Mouse (Mus musculus) cerebellum, adult (tissue): ENCODE results near the gene Flvcr2.
"Not testable (repeated sequence)": the region's sequence is repeated elsewhere in the genome, so short reads cannot be mapped to it uniquely, and the experiment has no call there.

Experiments
- ATAC-seq: cut with Nextera tagmentation; 2 replicates; pipeline ENCODE4 v1.9.2; 2017; ENCODE audit warnings: mild to moderate bottlenecking, moderate library complexity, mixed read lengths; ENCODE audit not compliant: insufficient number of reproducible peaks, low FRiP score, low TSS enrichment

Gene Flvcr2

DNA sequence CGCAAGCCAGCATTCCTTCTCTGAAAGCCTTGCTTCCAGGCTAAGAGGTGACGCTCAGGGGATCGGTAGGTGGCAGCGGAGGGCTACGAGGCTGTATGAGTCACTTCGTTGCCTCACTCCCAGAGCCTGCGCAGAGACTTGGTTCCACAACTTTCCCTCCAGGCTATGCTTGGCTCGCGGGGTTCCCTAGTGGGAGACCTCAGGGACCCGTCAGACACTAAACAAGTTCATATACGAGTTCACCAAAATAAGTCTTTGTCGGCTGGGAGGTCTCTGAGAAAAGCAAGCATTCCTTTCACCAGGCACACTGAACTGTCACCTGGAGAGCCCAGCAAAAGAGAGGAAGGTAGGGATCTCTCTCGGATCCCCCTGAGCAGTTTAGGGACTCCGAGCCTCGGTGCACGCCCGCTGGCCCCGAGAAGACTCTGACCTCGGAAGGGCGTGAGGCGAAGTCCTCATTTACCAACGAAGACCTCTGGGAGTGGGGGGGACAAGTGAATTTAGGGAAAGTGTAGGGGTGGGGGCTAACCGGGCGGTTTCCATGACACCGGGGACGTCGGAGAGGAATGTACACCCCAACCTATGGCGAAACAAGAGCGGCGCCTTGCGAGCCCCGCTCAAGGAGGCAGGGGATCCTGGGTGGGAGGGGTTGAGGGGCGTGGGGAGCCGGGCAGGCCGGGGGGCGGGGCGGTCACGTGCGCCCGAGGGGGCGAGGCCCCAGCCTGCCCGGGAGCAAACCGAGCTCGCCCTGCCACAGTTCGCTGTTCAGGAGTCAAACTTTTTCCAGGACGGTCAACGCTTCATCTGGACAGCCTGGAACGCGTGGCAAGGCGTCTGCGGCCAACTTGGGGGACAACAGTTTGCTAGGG, at the start of gene Flvcr2:
TSS of gene Flvcr2 (plus strand) at position 713 of the 869 bp plus-strand sequence.
- ATAC-seq, result peak; percentile 45; the same call in 1 of the 2 replicates

GRCm38 (mm10) chr12:85698179-85698578, 48.2 kb upstream of the Flvcr2 start:
- ATAC-seq, result not testable (repeated sequence)

- ATAC-seq, result no peak
Measured at GRCm38 (mm10) chr12:85700191-85700841, 46.0 kb upstream of the Flvcr2 start.

GRCm38 (mm10) chr12:85700842-85701223, 45.5 kb upstream of the Flvcr2 start:
- ATAC-seq, result no peak

- ATAC-seq, result no peak
Measured at GRCm38 (mm10) chr12:85702166-85703055, 43.9 kb upstream of the Flvcr2 start.

GRCm38 (mm10) chr12:85703507-85703906, 42.8 kb upstream of the Flvcr2 start:
- no peak for ATAC-seq

DNA sequence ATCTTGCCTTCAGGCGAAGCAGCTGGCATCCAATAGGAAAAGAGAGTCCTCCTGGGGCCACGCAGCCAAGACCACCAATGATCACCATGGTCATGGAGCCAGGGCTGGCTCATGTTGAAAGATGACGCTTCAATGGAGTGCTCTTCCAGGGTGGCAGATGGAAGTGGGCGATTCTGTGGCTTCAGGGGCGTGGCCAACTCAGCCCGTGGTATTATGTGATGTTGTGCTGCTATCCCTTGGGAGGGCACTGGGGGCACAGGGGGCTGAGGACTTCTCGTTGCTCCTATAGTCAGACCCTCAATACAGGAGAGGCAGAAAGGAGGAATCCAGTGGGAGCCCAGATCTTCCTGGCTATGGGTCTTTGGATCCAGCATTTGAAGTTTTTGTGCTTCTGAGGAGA, 41.8 kb upstream of the Flvcr2 start:
- no peak for ATAC-seq

- ATAC-seq, result no peak
Measured at GRCm38 (mm10) chr12:85705002-85705830, 41.1 kb upstream of the Flvcr2 start.

GRCm38 (mm10) chr12:85705831-85706530, 40.4 kb upstream of the Flvcr2 start:
- ATAC-seq, result no peak

DNA sequence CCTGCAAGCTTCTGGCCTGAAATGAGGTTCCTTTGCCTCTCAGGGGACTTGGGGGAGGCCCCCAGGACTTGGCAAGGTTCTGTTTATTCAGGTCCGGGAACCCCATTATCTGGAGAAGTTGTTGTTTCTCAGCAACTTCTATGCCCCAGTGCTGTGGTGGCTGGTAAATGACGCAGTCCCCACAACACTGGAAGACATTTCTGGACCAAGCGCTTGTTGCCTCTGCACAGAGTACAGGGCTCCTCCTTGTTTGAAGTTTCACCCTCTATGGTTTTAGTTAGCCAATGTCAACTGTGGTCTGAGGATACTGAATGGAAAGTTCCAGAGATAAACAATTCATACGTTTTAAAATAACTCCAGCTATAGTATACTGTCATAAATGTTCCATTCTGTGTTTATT, 39.4 kb upstream of the Flvcr2 start:
- no peak for ATAC-seq

DNA sequence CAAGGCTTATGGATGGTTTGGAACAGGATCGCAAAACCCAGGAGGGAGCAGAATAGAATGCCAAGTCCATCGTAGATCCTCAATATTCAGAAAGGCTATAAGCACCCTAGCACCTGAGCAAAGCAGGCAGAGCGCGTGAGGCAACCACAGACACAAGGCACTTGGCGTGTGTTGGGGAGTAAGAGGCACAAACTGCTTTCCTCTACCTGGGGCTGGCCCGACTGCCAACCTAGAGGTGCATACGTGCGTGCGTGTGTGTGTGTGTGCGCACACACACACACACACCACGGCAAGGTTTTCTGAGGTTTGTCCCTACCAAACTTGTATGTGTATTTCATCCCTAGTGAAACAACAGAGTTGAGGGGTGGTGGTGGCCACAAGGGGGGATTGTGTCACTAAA, 38.9 kb upstream of the Flvcr2 start:
- no peak for ATAC-seq

- no peak for ATAC-seq
Measured at GRCm38 (mm10) chr12:85708556-85708955, 37.8 kb upstream of the Flvcr2 start.

DNA sequence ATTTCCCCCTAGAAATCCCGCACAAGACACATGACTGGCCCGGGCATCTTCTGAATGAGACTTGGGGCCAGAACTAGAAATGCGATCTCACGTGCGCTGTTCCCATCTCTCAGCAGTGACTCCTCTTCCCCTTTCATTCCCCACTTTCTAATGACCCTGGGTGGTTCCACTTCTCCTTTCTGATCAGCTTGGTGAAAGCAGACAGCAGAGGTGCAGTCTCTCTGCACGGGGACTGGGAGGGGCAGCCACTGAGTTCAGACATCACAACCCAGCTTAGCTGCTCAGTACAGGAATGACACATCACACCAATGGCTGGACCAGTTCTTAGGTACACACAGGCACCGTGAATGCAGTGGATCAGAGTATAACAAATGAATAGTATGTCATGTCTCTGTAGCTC, 35.6 kb upstream of the Flvcr2 start:
- no peak for ATAC-seq

GRCm38 (mm10) chr12:85712587-85712986, 33.8 kb upstream of the Flvcr2 start:
- ATAC-seq, result no peak

GRCm38 (mm10) chr12:85714126-85714525, 32.2 kb upstream of the Flvcr2 start:
- ATAC-seq, result no peak

- no peak for ATAC-seq
Measured at GRCm38 (mm10) chr12:85725306-85725705, 21.0 kb upstream of the Flvcr2 start.

DNA sequence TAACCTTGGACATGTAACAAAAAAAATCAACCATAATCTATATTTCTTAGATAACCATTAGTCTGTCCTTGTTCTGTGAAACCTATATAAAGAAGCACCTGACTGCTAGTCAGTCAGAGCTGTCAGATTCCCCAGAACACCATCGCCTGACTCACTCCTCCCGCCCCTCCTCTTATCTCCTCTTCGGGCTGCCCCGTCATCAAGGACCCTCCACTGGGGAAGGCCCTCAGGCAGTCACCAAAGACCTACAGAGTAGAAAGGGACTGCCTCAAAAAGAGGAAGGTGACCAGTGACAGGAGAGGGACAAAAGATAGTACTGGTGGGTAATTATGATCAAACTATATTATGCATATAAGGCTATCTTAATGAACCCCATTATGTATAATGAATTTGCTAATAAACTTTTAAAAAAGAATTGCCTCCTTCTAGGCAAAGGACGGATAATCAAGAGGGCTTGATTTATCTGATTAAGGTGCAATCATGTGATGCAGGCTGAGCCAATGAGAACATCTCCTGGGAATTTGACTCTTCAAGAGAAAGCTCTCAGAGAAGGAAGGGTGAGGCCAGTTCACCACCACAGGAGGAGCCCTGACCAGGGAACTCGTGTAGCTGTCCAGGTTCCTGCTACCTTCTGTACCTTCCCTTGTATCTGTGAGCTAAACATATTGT, 19.5 kb upstream of the Flvcr2 start:
- ATAC-seq, result no peak

GRCm38 (mm10) chr12:85728181-85728580, 18.2 kb upstream of the Flvcr2 start:
- ATAC-seq, result no peak
